Mouse (Mus musculus): ENCODE data around the gene Tlx3.

DNA sequence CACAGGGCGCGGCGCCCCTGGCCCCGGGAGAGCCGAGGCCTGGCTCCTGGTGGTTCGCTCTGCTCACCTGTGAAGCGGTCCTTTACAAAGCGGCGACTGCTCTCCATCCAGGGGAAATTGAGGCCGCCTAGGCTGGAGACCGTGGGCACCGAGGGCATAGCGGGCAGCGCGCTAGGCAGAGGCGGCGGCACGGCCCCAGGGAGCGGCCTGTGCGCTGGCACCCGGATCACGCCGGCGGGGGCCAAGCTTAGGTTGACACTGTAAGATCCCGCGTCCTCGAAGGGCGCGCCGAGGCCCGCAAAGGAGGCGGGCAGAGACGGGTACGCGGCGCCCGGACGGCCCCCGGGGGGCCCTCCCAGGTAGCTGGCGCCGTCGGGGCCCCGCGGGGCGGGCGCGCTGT is 417 bp downstream of the Tlx3 start:
- TF ChIP-seq CTCF (IDR thresholded peaks at IDR 0.05; ENCODE audit: control insufficient read depth, insufficient read depth, insufficient read length) (no peak), MYOD1 (IDR thresholded peaks at IDR 0.05; ENCODE audit: control insufficient read depth, insufficient read length, low read depth) (no peak)
